Mouse (Mus musculus) embryonic fibroblast, embryonic 13.5 days (primary cell): Measurements from ENCODE around the gene Cers5.

ENCODE experiments used
- CTCF ChIP-seq: IDR thresholded peaks from 2 replicates; pipeline ENCODE4 v1.5.1; 2011; ENCODE audit warnings: mild to moderate bottlenecking, control low read depth, low read length, moderate library complexity, borderline replicate concordance; ENCODE audit not compliant: insufficient read depth
- POLR2A ChIP-seq: IDR thresholded peaks from 2 replicates; pipeline ENCODE4 v1.6.1; 2011; ENCODE audit warnings: low read depth, mild to moderate bottlenecking, control low read depth, low read length, moderate library complexity

- TF ChIP-seq POLR2A (no peak), CTCF (no peak)
These were observed 69.6 kb downstream of the Cers5 start for GRCm38 (mm10) chr15:99703104-99703503.
